Mouse (Mus musculus) olfactory bulb, adult 2 months (tissue): ENCODE results near the gene Hyal1. TPM values are rescaled to one million over a fixed set of nuclear protein-coding genes. Genes with fewer than 3 reads are reported as not detected.

Source experiments
- H3K27ac ChIP-seq: fragments of 200-500 bp; 2 replicates; pipeline ENCODE4 v1.5.1; 2012; ENCODE audit warnings: low read depth, low read length; ENCODE audit not compliant: insufficient read depth
- H3K4me1 ChIP-seq: fragments of 200-500 bp; 2 replicates; pipeline ENCODE4 v1.6.1; 2012; ENCODE audit warnings: low read length; ENCODE audit not compliant: control insufficient read depth, insufficient read depth
- H3K4me3 ChIP-seq: fragments of 200-500 bp; 2 replicates; pipeline ENCODE4 v1.5.1; 2012; ENCODE audit warnings: mild to moderate bottlenecking, low read depth, low read length, moderate library complexity; ENCODE audit not compliant: insufficient read depth
- CTCF ChIP-seq: fragments of 200-500 bp; IDR thresholded peaks from 2 replicates; pipeline ENCODE4 v1.5.1; 2012; ENCODE audit warnings: low read depth, mild to moderate bottlenecking, low read length, moderate library complexity; ENCODE audit not compliant: insufficient read depth
- POLR2A ChIP-seq: fragments of 200-500 bp; IDR thresholded peaks from 2 replicates; pipeline ENCODE4 v1.6.1; 2012; ENCODE audit warnings: mild to moderate bottlenecking, low read depth, low read length, moderate library complexity; ENCODE audit not compliant: insufficient read depth
- WGBS: fragments of 180-500 bp; shearing (Covaris S2); methylation state at CpG from one replicate; pipeline ENCODE4 v1.1.7; 2018; 5-methylcytosine and 5-hydroxymethylcytosine counted together
- polyA plus RNA-seq: library from polyadenylated mRNA; stranded (reverse); fragments of >200 nt; gene quantifications from 2 replicates; pipeline ENCODE4 v1.2.4, GENCODE M21; 2012; ENCODE audit warnings: low replicate concordance; ENCODE audit not compliant: missing spikeins, insufficient read depth, insufficient read length

Gene Hyal1
- polyA plus RNA-seq, 1 experiment: not detected

GRCm38 (mm10) chr9:107541474-107542351, 35.0 kb upstream of the Hyal1 start, which contains the start of the genes Cyb561d2 and Nprl2:
Gene Cyb561d2, minus strand, starts transcription at chr9:107542193.
Gene Nprl2, plus strand, starts transcription at chr9:107542226.
- under 1% methylated on average over 46 of the region's 46 CpGs for WGBS
- TF ChIP-seq POLR2A: peak; percentile 69; the same call in 1 of the 2 replicates
- no peak for TF ChIP-seq CTCF
- Histone ChIP-seq H3K27ac (peak within 1 kb of the TSS; percentile 48; the same call in 1 of the 2 replicates), H3K4me1 (peaks cover 27% of the 10 kb centered on the region), H3K4me3 (peak within 1 kb of the TSS; percentile 68)

GRCm38 (mm10) chr9:107542352-107542686, 34.4 kb upstream of the Hyal1 start:
- 0% methylated on average over 11 of the region's 11 CpGs for WGBS
- TF ChIP-seq POLR2A: no peak
- no peak for TF ChIP-seq CTCF
- Histone ChIP-seq H3K27ac (no peak overlapping the region), H3K4me3 (peak overlapping the region; percentile 68), H3K4me1 (peaks cover 27% of the 10 kb centered on the region)

DNA sequence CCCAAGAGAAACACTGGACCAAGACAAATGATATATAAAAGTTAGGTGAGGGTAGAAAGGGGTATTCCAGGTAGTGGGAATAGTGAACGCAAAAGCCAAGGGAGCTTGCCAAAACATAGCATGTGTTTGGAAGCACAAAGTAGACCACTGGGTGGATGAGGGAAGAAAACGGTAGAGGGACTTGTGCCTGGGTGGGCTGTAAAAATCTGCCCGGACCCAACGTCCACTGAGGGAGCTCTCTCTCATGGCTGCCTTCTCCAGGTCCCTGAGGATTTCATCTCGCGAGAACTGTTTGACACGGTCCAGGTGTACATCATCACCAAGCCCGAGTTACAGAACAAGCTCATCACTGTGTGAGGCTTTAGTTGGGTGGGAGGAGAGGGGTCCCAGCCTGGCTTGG, 34.0 kb upstream of the Hyal1 start:
- WGBS: 44% methylated on average over 8 of the region's 8 CpGs
- TF ChIP-seq POLR2A (no peak), CTCF (no peak)
- H3K27ac ChIP-seq: no peak overlapping the region

GRCm38 (mm10) chr9:107543299-107543698, 33.4 kb upstream of the Hyal1 start:
- H3K27ac ChIP-seq: no peak overlapping the region
- no peak overlapping the region for H3K4me3 ChIP-seq
- H3K4me1 ChIP-seq: peaks cover 31% of the 10 kb centered on the region
- 89% methylated on average over 11 of the region's 11 CpGs for WGBS
- no peak for TF ChIP-seq CTCF
- TF ChIP-seq POLR2A: no peak

More for the DNA sequence above, 34.0 kb upstream of the Hyal1 start:
- peak overlapping the region; percentile 68 for H3K4me3 ChIP-seq
- H3K4me1 ChIP-seq: peaks cover 29% of the 10 kb centered on the region

DNA sequence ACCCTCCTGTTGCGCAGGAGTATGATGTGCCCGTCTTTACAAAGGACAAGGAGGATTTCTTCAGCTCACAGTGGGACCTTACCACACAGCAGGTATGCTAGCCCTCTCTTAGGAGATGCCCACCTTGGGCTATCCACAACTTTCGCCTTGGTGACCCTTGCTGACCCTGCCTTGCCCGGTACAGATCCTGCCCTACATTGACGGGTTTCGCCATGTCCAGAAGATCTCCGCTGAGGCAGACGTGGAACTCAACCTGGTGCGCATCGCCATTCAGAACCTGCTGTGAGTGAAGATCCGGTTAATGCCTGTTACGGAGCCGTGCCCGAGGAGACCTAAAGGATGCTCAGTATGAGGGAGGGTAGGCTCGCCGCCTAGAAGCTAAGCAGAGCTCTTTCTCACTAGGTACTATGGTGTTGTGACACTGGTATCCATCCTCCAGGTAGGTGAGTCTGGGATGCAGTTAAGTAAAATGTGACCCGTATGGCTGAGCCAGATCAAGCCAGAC, 32.5 kb upstream of the Hyal1 start:
- Histone ChIP-seq H3K27ac (no peak overlapping the region), H3K4me1 (peaks cover 31% of the 10 kb centered on the region), H3K4me3 (no peak overlapping the region)
- WGBS: 95% methylated on average over 17 of the region's 17 CpGs
- no peak for TF ChIP-seq POLR2A
- TF ChIP-seq CTCF: no peak

DNA sequence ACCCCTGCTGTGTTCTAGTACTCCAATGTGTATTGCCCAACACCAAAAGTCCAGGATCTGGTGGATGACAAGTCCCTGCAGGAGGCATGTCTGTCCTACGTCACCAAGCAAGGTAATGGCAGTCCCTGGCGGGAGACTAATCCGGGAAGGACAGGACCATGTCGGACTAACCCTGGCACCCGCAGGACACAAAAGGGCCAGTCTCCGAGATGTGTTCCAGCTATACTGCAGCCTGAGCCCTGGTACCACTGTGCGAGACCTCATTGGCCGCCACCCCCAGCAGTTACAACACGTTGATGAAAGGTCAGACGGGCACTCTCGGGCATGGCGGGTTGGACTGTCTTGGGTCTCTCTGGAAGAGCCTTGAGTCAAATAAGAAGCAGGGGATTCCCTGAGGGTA, 32.0 kb upstream of the Hyal1 start:
- TF ChIP-seq POLR2A: no peak
- TF ChIP-seq CTCF: no peak
- Histone ChIP-seq H3K4me3 (no peak overlapping the region), H3K4me1 (peaks cover 31% of the 10 kb centered on the region), H3K27ac (no peak overlapping the region)
- 96% methylated on average over 12 of the region's 12 CpGs for WGBS

DNA sequence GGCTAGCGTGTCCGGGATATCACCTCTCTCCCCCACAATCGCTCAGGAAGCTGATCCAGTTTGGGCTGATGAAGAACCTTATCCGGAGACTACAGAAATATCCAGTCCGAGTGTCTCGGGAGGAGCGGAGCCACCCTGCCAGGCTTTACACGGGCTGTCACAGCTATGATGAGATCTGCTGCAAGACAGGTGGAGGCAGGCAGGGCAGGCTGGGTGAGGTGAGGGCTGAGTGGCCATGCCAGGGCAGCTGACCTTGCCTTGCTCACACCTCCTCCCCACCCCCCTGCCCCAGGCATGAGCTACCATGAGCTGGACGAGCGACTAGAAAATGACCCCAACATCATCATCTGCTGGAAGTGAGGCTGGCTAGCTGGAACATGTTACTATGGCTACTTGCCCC, 31.5 kb upstream of the Hyal1 start:
- Histone ChIP-seq H3K27ac (no peak overlapping the region), H3K4me3 (no peak overlapping the region), H3K4me1 (peaks cover 31% of the 10 kb centered on the region)
- no peak for TF ChIP-seq CTCF
- no peak for TF ChIP-seq POLR2A
- 86% methylated on average over 10 of the region's 10 CpGs for WGBS

DNA sequence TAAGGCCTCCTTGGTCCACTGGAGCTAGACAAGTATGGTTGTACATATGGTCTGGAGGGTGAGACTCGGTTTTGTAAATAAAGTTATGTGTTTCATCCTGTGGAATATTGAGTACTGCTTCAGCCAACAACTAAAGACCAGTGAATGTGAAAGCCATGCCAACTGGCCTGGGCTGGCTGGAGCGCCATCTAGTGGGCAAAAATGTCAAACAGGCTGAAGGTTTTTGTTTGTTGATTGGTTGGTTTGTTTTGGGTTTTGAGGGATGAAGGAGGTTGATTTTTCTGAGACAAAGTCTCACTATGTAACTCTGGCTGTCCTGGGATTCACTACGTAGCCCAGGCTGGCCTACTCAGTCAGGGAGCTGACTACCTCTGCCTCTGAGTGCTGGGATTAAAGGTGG, 31.1 kb upstream of the Hyal1 start:
- peaks cover 31% of the 10 kb centered on the region for H3K4me1 ChIP-seq
- 14% methylated on average over 3 of the region's 3 CpGs for WGBS
- no peak overlapping the region for H3K27ac ChIP-seq
- TF ChIP-seq POLR2A (no peak), CTCF (peak; percentile 41; the same call in 1 of the 2 replicates)
- H3K4me3 ChIP-seq: no peak overlapping the region

- peak within 1 kb of the TSS; percentile 3 for H3K4me3 ChIP-seq
- WGBS: 2% methylated on average over 20 of the region's 20 CpGs
- H3K4me1 ChIP-seq: peaks cover 36% of the 10 kb centered on the region
- H3K27ac ChIP-seq: peak within 1 kb of the TSS; percentile 53
- TF ChIP-seq POLR2A: 0 out of 2 replicates have a peak, but pooled peaks have one; percentile 17
- no peak for TF ChIP-seq CTCF
These were observed 29.7 kb upstream of the Hyal1 start, which contains the start of gene Zmynd10 for GRCm38 (mm10) chr9:107547026-107547425. Gene Zmynd10, plus strand, starts transcription at chr9:107547298.
